Mouse (Mus musculus): ENCODE results near the gene Morn1. TPM values are rescaled to one million over a fixed set of nuclear protein-coding genes. Genes with fewer than 3 reads are reported as not detected.

The Morn1 gene
- polyA plus RNA-seq, 1 experiment, result 6.5 TPM

DNA sequence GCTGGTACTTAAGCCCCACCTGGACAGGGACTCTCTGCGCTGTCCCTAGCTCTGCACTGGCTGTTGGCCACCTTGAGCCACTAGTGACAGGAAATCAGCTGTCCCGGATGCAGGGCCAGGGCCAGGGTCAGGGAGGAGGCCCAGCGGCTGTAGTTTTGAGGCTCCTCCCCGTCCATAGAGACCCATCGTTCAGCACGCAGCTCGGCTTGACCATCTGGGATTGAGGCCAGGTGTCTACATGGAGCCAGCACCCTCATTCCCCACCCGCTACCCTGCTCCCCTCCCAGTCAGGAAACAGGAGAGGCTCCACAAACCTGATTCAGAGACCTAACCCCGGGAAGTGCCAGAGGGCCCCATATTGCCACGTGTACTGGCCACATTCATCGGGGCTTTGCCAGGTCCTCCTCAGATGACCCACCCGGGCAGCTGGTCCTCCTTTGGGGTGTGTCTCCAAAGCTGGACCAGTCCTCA, 54.5 kb downstream of the Morn1 start:
- no peaks in the 10 kb centered on the region for H3K4me1 ChIP-seq (ENCODE audit: control insufficient read depth, insufficient read depth, low read length)
- 69% methylated on average over 12 of the region's 12 CpGs for WGBS
- no peak overlapping the region for H3K4me3 ChIP-seq (replicated peaks; ENCODE audit: control insufficient read depth, low read depth, low read length)
- TF ChIP-seq POLR2A (IDR thresholded peaks at IDR 0.05; ENCODE audit: borderline replicate concordance, control insufficient read depth, low read depth, low read length) (no peak), CTCF (IDR thresholded peaks at IDR 0.05; ENCODE audit: control insufficient read depth, insufficient read depth, low read length) (no peak)
- H3K27ac ChIP-seq (ENCODE audit: control insufficient read depth, insufficient read depth, low read depth, low read length, poor library complexity), result no peak overlapping the region

DNA sequence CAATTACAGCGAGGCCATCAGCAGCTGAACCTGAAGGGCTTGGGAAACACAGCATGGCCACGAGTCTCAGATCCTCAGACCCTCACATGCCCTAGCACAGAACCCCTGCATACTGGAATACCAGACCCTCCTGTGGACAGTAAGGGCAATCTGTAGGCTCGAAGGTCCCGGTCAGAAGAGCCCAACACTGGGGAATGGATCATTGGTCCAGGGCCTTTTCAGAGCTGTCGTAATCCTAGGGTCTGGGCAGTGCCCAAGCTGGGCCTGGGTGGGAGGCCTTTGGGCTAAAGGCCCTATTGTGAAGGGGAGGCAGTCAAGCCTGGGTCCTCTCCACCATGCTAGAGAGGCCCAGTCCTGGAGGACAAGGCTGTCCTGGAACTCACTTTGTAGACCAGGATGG, 56.5 kb downstream of the Morn1 start:
- TF ChIP-seq POLR2A (IDR thresholded peaks at IDR 0.05; ENCODE audit: borderline replicate concordance, control insufficient read depth, low read depth, low read length) (no peak), CTCF (IDR thresholded peaks at IDR 0.05; ENCODE audit: control insufficient read depth, insufficient read depth, low read length) (no peak)
- no peak overlapping the region for H3K27ac ChIP-seq (ENCODE audit: control insufficient read depth, insufficient read depth, low read depth, low read length, poor library complexity)
- H3K4me3 ChIP-seq (replicated peaks; ENCODE audit: control insufficient read depth, low read depth, low read length), result no peak overlapping the region
- WGBS, result 78% methylated on average over 5 of the region's 5 CpGs
- H3K4me1 ChIP-seq (ENCODE audit: control insufficient read depth, insufficient read depth, low read length), result no peaks in the 10 kb centered on the region

DNA sequence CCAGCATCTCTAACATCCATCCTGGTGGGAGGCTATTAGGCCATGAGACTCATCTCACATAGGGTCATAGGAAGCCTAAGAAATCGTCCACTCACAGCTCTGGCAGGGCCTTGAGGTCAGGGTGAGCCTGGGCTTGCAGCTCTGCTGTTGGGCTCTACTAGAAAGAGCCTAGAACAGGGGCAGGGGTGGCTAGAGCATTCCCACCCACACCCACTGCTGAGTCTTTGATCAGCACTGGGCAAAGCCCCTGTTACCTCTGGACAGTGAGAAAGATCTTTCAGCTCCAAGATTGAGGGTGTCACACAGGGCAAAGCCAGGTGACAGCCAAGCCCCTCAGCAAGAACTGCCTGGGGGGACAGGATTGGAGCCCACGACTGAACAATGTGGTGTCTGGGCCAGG, 57.0 kb downstream of the Morn1 start:
- WGBS, result 73% methylated on average over 2 of the region's 2 CpGs
- H3K4me3 ChIP-seq (replicated peaks; ENCODE audit: control insufficient read depth, low read depth, low read length), result no peak overlapping the region

GRCm38 (mm10) chr4:155143871-155144502, 57.6 kb downstream of the Morn1 start:
- WGBS, result 80% methylated on average over 12 of the region's 12 CpGs
- Histone ChIP-seq H3K27ac (ENCODE audit: control insufficient read depth, insufficient read depth, low read depth, low read length, poor library complexity) (no peak overlapping the region; the same call in 1 of the 2 replicates), H3K4me1 (ENCODE audit: control insufficient read depth, insufficient read depth, low read length) (no peaks in the 10 kb centered on the region), H3K4me3 (replicated peaks; ENCODE audit: control insufficient read depth, low read depth, low read length) (no peak overlapping the region)
- TF ChIP-seq POLR2A (IDR thresholded peaks at IDR 0.05; ENCODE audit: borderline replicate concordance, control insufficient read depth, low read depth, low read length) (no peak), CTCF (IDR thresholded peaks at IDR 0.05; ENCODE audit: control insufficient read depth, insufficient read depth, low read length) (no peak)

More for the DNA sequence above, 57.0 kb downstream of the Morn1 start:
- TF ChIP-seq POLR2A (IDR thresholded peaks at IDR 0.05; ENCODE audit: borderline replicate concordance, control insufficient read depth, low read depth, low read length) (no peak), CTCF (IDR thresholded peaks at IDR 0.05; ENCODE audit: control insufficient read depth, insufficient read depth, low read length) (no peak)
- no peaks in the 10 kb centered on the region for H3K4me1 ChIP-seq (ENCODE audit: control insufficient read depth, insufficient read depth, low read length)
- H3K27ac ChIP-seq (ENCODE audit: control insufficient read depth, insufficient read depth, low read depth, low read length, poor library complexity), result no peak overlapping the region; the same call in 1 of the 2 replicates

DNA sequence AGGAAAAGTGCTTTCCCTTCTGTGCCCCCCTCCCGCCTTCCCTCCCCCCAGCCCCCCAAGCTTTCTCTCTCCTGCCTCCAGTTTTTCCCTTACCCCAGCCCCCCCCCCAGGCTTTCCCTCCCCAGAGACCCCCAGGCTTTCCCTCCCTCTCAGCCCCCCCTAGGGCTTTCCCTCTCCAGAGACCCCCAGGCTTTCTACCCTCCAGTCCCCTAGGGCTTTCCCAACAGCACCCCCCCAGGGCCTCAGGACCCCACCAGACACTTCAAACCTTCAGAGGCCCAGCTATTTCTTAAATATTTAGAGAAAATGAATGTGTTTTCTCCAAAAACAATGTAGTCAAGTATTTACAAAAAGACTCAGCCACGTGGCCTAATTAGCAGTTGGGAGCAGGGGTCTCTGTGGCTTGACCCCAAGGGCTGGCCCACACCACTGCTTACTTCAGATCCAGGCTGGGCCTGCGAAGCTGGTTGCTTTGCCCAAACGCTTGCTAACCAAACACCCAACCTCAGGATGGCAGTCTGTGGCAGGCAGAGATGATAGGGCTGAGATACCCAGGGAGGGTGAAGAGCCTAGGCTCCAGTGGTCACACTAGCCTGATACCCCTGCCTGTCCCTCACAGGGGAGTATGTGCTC, 58.3 kb downstream of the Morn1 start:
- H3K27ac ChIP-seq (ENCODE audit: control insufficient read depth, insufficient read depth, low read depth, low read length, poor library complexity), result no peak overlapping the region
- WGBS, result 60% methylated on average over 4 of the region's 4 CpGs
- TF ChIP-seq POLR2A (IDR thresholded peaks at IDR 0.05; ENCODE audit: borderline replicate concordance, control insufficient read depth, low read depth, low read length) (no peak), CTCF (IDR thresholded peaks at IDR 0.05; ENCODE audit: control insufficient read depth, insufficient read depth, low read length) (no peak)
- H3K4me3 ChIP-seq (replicated peaks; ENCODE audit: control insufficient read depth, low read depth, low read length), result no peak overlapping the region
- H3K4me1 ChIP-seq (ENCODE audit: control insufficient read depth, insufficient read depth, low read length), result no peaks in the 10 kb centered on the region

- H3K4me1 ChIP-seq (ENCODE audit: control insufficient read depth, insufficient read depth, low read length), result peaks cover under 1% of the 10 kb centered on the region; the same call in 1 of the 2 replicates
- no peak for TF ChIP-seq POLR2A (IDR thresholded peaks at IDR 0.05; ENCODE audit: borderline replicate concordance, control insufficient read depth, low read depth, low read length)
- TF ChIP-seq CTCF (IDR thresholded peaks at IDR 0.05; ENCODE audit: control insufficient read depth, insufficient read depth, low read length), result no peak
- no peak overlapping the region for H3K4me3 ChIP-seq (replicated peaks; ENCODE audit: control insufficient read depth, low read depth, low read length)
- 45% methylated on average over 14 of the region's 14 CpGs for WGBS
- H3K27ac ChIP-seq (ENCODE audit: control insufficient read depth, insufficient read depth, low read depth, low read length, poor library complexity), result no peak overlapping the region
These were observed 59.9 kb downstream of the Morn1 start for GRCm38 (mm10) chr4:155146107-155146823.

DNA sequence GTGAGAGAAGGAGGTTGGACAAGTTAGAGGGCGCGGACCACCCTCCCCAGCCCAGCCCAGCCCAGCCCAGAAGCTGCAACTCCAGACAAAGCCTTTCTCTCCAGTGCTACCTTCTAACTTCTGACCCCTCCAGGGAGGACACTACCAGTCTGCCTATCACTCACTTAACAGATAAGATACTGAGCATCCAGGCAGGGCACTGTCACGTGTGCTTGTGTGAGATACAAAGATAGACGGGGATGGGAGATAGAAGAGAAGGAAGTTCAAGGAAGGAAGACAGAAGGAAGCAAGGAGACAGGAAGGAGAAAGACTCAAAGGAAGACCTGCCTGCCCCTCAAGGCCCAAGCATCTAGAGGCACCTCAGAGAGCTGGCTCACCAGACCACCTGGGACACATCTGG, 62.1 kb downstream of the Morn1 start:
- Histone ChIP-seq H3K4me3 (replicated peaks; ENCODE audit: control insufficient read depth, low read depth, low read length) (no peak overlapping the region), H3K27ac (ENCODE audit: control insufficient read depth, insufficient read depth, low read depth, low read length, poor library complexity) (no peak overlapping the region), H3K4me1 (ENCODE audit: control insufficient read depth, insufficient read depth, low read length) (peaks cover 5% of the 10 kb centered on the region)
- TF ChIP-seq CTCF (IDR thresholded peaks at IDR 0.05; ENCODE audit: control insufficient read depth, insufficient read depth, low read length), result no peak
- no peak for TF ChIP-seq POLR2A (IDR thresholded peaks at IDR 0.05; ENCODE audit: borderline replicate concordance, control insufficient read depth, low read depth, low read length)
- WGBS, result 65% methylated on average over 4 of the region's 4 CpGs

All from bone marrow, adult 2 months (tissue).